Mouse (Mus musculus): ENCODE measurements at regions not wholly inside any gene's neighbourhood (a gene's known extent, or its start where the extent isn't known, plus 50 kb on each side); places are given as distances from the start of the nearest gene placed in this dataset.

GRCm38 (mm10) chr6:89256022-89256421 is 106.4 kb downstream of the Plxna1 start:
- in situ Hi-C loops (cut with MboI, MseI), result no loop called here

DNA sequence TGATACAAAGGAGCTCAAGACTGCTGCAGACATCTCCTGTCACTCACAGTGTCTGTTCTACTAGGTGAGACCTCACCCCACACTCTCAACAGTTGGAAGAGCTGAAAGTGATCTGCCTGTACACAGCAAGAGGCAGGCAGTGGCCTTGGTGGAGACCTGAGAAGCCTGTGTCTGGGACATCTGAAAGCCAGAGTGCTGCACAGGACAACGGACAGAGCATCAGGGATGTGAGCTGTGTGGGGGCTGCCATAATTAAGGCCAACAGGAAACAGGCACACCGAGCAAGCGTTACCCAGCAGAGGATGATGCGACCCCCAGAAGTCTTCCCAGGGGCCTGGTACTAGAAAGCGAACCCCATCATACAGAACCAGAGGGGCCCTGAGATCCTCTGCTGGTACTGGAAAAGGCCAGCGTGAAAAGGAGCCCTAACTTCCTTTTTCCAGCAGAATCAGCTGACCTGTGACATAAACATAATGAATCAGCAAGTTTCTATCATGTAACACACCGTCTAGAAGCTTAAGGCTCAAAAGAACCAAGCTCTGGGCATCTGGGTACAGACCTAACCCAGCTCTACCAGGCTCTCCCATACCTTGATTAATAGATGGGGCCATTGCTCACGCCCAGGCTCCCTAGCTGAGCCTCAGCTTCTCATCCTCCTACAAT is 105.7 kb downstream of the Plxna1 start:
- in situ Hi-C loops (cut with MboI, MseI), result no loop called here

- in situ Hi-C loops (cut with MboI, MseI), result no loop called here
Measured at GRCm38 (mm10) chr6:89257416-89257815, 105.0 kb downstream of the Plxna1 start.

DNA sequence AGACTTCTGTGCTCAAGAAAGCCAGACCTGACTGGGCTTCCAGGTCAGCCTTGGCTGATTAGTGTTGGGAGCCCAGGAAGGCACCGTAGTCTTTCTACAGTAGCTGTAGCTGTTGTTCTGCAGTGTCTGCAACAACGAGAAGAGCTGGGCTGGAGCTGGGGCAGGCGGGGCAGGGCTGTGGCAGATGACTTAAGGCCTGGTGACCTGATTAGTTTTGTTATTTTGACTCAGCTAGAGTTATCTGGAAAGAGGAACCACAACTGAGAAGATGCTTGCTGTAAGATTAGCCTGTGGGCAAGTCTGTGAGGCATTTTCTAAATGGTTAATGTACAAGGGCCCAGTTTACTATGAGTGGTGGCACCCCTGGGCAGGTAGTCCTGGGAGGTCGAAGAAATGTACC is 104.3 kb downstream of the Plxna1 start:
- in situ Hi-C loops (cut with MboI, MseI), result no loop called here

DNA sequence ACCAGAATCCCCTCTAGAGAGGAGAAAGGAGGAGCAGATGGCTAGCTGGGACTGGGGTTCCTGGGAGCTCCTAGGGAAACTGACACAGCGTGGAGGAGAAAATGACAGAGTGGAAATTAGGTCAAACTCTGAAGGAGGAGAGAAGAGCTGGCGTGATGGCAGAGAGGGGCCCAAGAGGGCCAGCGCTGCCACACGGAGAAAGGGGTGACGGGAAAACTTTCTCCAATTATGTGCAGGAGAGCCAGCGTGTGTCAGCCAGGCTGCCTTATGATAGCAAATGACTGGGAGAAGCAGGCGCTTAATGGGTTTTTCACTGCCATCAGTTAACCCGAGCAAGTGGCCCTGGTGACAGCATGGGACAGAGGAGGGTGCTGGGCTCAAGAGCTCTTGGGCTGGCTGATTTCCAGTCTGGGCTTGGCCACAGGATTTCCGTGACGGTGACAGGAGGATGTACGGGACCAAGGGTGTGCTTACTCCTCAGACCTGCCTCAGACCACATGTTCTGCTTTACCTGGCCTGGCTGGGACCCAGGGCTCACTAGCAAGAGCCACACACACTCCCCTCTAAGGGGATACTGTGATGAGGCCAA is 102.9 kb downstream of the Plxna1 start:
- in situ Hi-C loops (cut with MboI, MseI), result no loop called here

GRCm38 (mm10) chr6:89262958-89263357 is 99.5 kb downstream of the Plxna1 start:
- in situ Hi-C loops (cut with MboI, MseI), result no loop called here

DNA sequence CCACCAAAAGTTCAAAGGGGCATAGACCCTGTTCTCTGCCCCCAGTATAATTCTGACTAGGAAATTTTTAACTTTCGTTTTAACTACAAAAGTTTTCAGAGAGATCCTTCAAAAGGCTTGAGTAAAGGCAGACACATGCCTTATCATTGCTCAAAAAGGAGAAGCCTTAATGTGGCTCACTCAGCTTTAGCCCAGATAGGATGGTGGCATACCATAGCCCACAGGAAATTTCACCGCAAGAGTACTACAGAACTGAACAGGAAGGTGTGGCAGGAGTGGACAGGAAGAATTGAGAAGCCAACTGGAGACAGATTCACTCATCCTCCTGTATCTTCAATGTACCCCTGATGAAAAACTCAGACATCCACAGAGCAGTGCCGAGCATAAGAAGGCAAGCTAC is 97.1 kb downstream of the Plxna1 start:
- in situ Hi-C loops (cut with MboI, MseI), result no loop called here

Measured in regulatory T cell (primary cell).